Mouse (Mus musculus) heart, embryonic 11.5 days (tissue): ENCODE data around the gene Chst8. TPM values are rescaled to one million over a fixed set of nuclear protein-coding genes. Genes with fewer than 3 reads are reported as not detected.

Experiments used
- ATAC-seq: fragments of 200-750 bp; cut with Nextera tagmentation; replicated peaks from 2 replicates; pipeline ENCODE4 v1.8.0; 2017; ENCODE audit warnings: moderate library complexity; ENCODE audit not compliant: insufficient number of reproducible peaks, low FRiP score, low TSS enrichment
- H3K27ac ChIP-seq: fragments of 300-500 bp; sonication (generic); 2 replicates; pipeline ENCODE4 v1.5.1; 2014; ENCODE audit warnings: mild to moderate bottlenecking, low read depth, low read length
- H3K27me3 ChIP-seq: fragments of 300-500 bp; sonication (generic); 2 replicates; pipeline ENCODE4 v1.6.1; 2014; ENCODE audit warnings: mild to moderate bottlenecking, low read length, mixed read lengths; ENCODE audit not compliant: control insufficient read depth, insufficient read depth
- H3K36me3 ChIP-seq: fragments of 300-500 bp; sonication (generic); 2 replicates; pipeline ENCODE4 v1.6.1; 2014; ENCODE audit warnings: mild to moderate bottlenecking, low read length, moderate library complexity, mixed read lengths; ENCODE audit not compliant: control insufficient read depth, insufficient read depth
- H3K4me1 ChIP-seq: fragments of 300-500 bp; sonication (generic); 2 replicates; pipeline ENCODE4 v1.6.1; 2014; ENCODE audit warnings: low read length; ENCODE audit not compliant: control insufficient read depth, insufficient read depth
- H3K4me2 ChIP-seq: fragments of 300-500 bp; sonication (generic); 2 replicates; pipeline ENCODE4 v1.6.1; 2014; ENCODE audit warnings: mild to moderate bottlenecking, moderate library complexity
- H3K4me3 ChIP-seq: fragments of 300-500 bp; sonication (generic); 2 replicates; pipeline ENCODE4 v1.5.1; 2014; ENCODE audit warnings: low read depth, low read length
- H3K9ac ChIP-seq: fragments of 300-500 bp; sonication (generic); 2 replicates; pipeline ENCODE4 v1.6.1; 2014; ENCODE audit warnings: mild to moderate bottlenecking, low read depth, low read length, moderate library complexity
- H3K9me3 ChIP-seq: fragments of 300-500 bp; sonication (generic); replicated peaks from 2 replicates; pipeline ENCODE4 v1.6.1; 2016; ENCODE audit warnings: low read length; ENCODE audit not compliant: control insufficient read depth
- WGBS: fragments of 180-500 bp; shearing (Covaris S2); extraction: QIAGEN DNeasy Blood & Tissue Kit; methylation state at CpG from one replicate; pipeline ENCODE4 v1.1.7; 2014; ENCODE audit not compliant: insufficient replicate concordance; 5-methylcytosine and 5-hydroxymethylcytosine counted together
- polyA plus RNA-seq: library from polyadenylated mRNA; unstranded; fragments of >200 nt; fragmentation: Nextera tagmentation; extraction: Ambion mirVana; gene quantifications from 2 replicates; pipeline ENCODE4 v1.2.1, GENCODE M21; 2014

Chst8 gene
- polyA plus RNA-seq, 1 experiment from 2014 or later: 1.6 TPM

DNA sequence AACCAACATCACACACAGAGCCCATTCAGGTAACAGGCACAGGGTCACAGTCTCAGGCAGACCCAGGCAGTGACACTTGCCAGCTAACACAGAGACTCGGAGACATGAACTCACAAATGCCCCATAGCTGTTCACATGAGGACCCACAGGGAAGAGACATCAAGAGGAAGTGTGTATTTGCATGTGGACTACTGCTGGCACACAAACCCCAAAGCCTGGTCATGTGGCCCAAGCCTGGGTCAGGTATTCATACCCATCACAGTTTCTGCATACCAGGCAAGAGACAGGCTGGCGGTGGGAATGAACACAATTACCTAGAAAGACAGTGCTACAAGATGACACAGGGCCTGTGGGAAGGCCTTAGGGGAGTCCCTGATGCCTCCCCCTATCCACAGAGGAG, 166.9 kb downstream of the Chst8 start:
- H3K9me3 ChIP-seq: no peaks in the 10 kb centered on the region
- H3K36me3 ChIP-seq: peaks cover 12% of the 10 kb centered on the region
- no peak overlapping the region for H3K4me2 ChIP-seq
- H3K27ac ChIP-seq: no peak overlapping the region
- no peak overlapping the region for H3K9ac ChIP-seq
- no peaks in the 10 kb centered on the region for H3K27me3 ChIP-seq
- H3K4me1 ChIP-seq: no peaks in the 10 kb centered on the region
- no peak for ATAC-seq
- no peak overlapping the region for H3K4me3 ChIP-seq
- WGBS: 83% methylated on average over 2 of the region's 2 CpGs

- 92% methylated on average over 18 of the region's 18 CpGs for WGBS
- no peaks in the 10 kb centered on the region for H3K27me3 ChIP-seq
- H3K4me1 ChIP-seq: no peaks in the 10 kb centered on the region
- H3K9ac ChIP-seq: no peak overlapping the region
- ATAC-seq: no peak
- H3K4me2 ChIP-seq: no peak overlapping the region
- H3K27ac ChIP-seq: no peak overlapping the region
- H3K9me3 ChIP-seq: no peaks in the 10 kb centered on the region
- H3K4me3 ChIP-seq: no peak overlapping the region
- peaks cover 10% of the 10 kb centered on the region for H3K36me3 ChIP-seq
These were observed 167.9 kb downstream of the Chst8 start for GRCm38 (mm10) chr7:34644591-34644990.

DNA sequence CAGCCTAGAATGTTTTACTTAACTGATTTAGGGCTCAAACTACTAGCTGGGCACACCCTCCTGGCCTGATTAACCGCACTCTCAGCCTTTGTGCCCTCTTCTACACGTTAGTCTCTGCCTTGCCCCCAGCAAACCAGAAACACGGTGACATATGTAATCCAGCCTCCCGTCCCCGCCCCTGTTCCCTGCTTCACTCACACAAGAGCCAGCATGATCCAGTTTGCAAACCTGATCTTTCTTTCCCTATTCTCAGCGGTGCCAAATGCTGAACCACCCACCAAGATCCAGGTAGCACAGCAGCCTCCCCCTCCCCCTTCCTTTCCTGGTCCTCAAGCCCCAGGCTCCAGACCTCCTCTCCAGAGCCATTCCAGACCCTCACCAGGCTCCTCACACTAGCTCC, 169.2 kb downstream of the Chst8 start:
- ATAC-seq: no peak

DNA sequence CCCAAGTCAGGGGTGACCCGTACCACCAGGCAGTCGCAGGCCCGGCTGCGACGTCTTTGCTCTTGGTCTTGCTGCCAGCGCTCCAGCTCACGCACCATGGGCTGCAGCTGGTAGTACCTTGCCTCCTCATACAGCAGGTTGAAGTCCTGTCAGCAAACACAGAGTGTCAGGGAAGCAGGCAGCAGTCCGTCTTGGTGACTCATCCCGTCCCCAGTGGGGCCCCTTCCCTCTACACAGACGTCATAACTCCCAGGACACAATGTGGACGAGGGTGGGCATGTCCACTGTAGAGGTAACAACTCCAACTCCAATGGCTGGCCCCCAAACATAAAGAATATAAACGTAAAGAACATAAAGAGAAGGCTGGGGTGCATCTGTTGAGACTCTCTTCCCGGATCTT, 170.5 kb downstream of the Chst8 start:
- H3K36me3 ChIP-seq: peaks cover 9% of the 10 kb centered on the region

More for the DNA sequence above, 169.2 kb downstream of the Chst8 start:
- Histone ChIP-seq H3K36me3 (peaks cover 12% of the 10 kb centered on the region), H3K4me3 (no peak overlapping the region), H3K4me1 (no peaks in the 10 kb centered on the region), H3K27ac (no peak overlapping the region), H3K9me3 (no peaks in the 10 kb centered on the region), H3K4me2 (no peak overlapping the region), H3K9ac (no peak overlapping the region), H3K27me3 (no peaks in the 10 kb centered on the region)
- 78% methylated on average over 6 of the region's 6 CpGs for WGBS

DNA sequence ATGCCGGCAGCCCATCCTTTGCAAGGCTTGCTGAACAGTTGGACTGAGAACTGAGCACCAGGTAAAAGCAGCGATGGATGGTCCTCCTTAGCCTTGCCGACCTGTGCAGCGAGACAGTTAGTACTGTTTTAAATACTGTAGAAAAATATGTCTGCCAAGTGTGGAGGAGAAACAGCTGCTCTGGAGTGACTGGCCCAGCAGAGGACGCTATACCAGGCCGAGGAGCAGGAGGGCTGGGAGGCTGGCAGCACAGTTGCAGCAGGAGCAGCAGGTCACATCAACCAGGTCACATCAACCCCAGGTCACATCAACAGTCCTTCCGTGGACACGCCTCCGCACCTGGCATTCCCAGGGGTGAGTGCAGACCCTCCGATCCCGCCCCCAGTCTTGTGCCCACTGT, 172.7 kb downstream of the Chst8 start:
- Histone ChIP-seq H3K4me3 (no peak overlapping the region), H3K36me3 (peaks cover 9% of the 10 kb centered on the region), H3K9me3 (no peaks in the 10 kb centered on the region), H3K4me2 (no peak overlapping the region), H3K4me1 (no peaks in the 10 kb centered on the region), H3K27me3 (no peaks in the 10 kb centered on the region), H3K9ac (no peak overlapping the region), H3K27ac (no peak overlapping the region)
- WGBS: 85% methylated on average over 11 of the region's 11 CpGs
- ATAC-seq: no peak

More for the DNA sequence above, 170.5 kb downstream of the Chst8 start:
- ATAC-seq: no peak
- 79% methylated on average over 13 of the region's 13 CpGs for WGBS
- H3K4me3 ChIP-seq: no peak overlapping the region
- H3K9ac ChIP-seq: no peak overlapping the region
- H3K9me3 ChIP-seq: no peaks in the 10 kb centered on the region
- H3K27me3 ChIP-seq: no peaks in the 10 kb centered on the region
- no peak overlapping the region for H3K27ac ChIP-seq
- no peaks in the 10 kb centered on the region for H3K4me1 ChIP-seq
- no peak overlapping the region for H3K4me2 ChIP-seq

- 75% methylated on average over 4 of the region's 4 CpGs for WGBS
- Histone ChIP-seq H3K36me3 (peaks cover 6% of the 10 kb centered on the region), H3K27me3 (no peaks in the 10 kb centered on the region), H3K27ac (no peak overlapping the region), H3K9me3 (no peaks in the 10 kb centered on the region), H3K4me1 (no peaks in the 10 kb centered on the region), H3K9ac (no peak overlapping the region), H3K4me2 (no peak overlapping the region), H3K4me3 (no peak overlapping the region)
- ATAC-seq: no peak
These were observed 175.8 kb downstream of the Chst8 start for GRCm38 (mm10) chr7:34636661-34637060.

DNA sequence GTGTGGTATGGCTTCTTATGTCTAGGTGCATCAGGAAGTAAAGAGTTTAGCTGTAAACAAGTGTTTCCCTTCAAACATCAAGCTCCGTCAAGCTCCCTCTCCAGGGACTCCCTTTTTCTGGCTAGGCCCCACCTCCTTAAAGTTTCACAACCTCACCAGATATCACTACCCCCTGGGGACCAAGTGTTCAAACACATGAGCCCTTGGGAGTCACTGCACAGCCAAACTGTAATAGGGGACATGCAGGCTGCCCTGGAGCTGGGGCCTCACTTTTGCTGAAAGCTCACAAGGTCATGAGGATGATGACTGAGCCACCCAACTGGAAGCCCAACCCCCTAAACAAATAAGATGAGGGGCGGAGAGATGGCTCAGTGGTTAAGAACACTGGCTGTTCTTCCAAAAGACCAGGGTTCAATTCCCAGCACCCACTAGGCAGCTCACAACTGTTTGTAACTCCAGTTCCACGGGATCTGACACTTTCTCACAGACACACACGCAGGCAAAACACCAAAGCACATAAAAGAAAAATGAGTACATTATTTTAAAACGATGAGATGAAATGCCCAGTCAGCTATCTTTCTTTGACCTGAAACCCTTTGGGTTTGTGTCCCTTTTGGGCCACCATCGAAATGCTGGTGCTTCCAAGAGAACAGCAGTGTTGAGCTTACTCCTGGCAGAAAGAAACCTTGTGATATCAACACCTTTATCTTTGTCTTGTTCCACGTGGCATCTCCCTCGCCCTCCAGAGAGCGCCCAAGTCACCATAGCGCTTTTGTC, 179.4 kb downstream of the Chst8 start:
- H3K4me1 ChIP-seq: peaks cover 4% of the 10 kb centered on the region; the same call in 1 of the 2 replicates
- no peak overlapping the region for H3K27ac ChIP-seq
- no peak overlapping the region for H3K9ac ChIP-seq
- WGBS: 78% methylated on average over 10 of the region's 10 CpGs
- H3K36me3 ChIP-seq: no peaks in the 10 kb centered on the region
- H3K27me3 ChIP-seq: no peaks in the 10 kb centered on the region
- no peak overlapping the region for H3K4me2 ChIP-seq
- H3K4me3 ChIP-seq: no peak overlapping the region
- H3K9me3 ChIP-seq: no peaks in the 10 kb centered on the region
- no peak for ATAC-seq

- Histone ChIP-seq H3K9me3 (no peaks in the 10 kb centered on the region), H3K4me2 (peak overlapping the region; percentile 76), H3K4me3 (peak overlapping the region; percentile 46), H3K27me3 (no peaks in the 10 kb centered on the region), H3K36me3 (no peaks in the 10 kb centered on the region), H3K4me1 (peaks cover 4% of the 10 kb centered on the region; the same call in 1 of the 2 replicates), H3K9ac (peak overlapping the region; percentile 70), H3K27ac (peak overlapping the region; percentile 35; the same call in 1 of the 2 replicates)
- 2% methylated on average over 34 of the region's 34 CpGs for WGBS
- peak; percentile 63 for ATAC-seq
These were observed 182.1 kb downstream of the Chst8 start for GRCm38 (mm10) chr7:34630211-34631085.
